Comparison of ENCODE assay signal across 8 mouse cellular contexts in genomic region chr10:127526681-127527080, GRCm38 (mm10). TPM values are rescaled to one million over a fixed set of nuclear protein-coding genes. Genes with fewer than 3 reads are reported as not detected.
DNase-seq lines count a peak whose midpoint lies in the region; ATAC-seq lines count a peak whose summit lies in the region.

No protein-coding gene starts in this region.

- H3K36me3 ChIP-seq in stomach, embryonic 14.5 days (ENCODE audit: control insufficient read depth, insufficient read depth, low read length) = no peaks in the 10 kb centered on the region

- DNase-seq in ovary, postnatal 36 days (ENCODE audit: low spot score) = peak; percentile 73
- DNase-seq in ovary, postnatal 14 days (ENCODE audit: low spot score) = no peak
- DNase-seq in cerebellum, postnatal 10 days = peak; percentile 84 to 88
- peak; percentile 56 for DNase-seq in gastrocnemius, postnatal 25 days
- DNase-seq in kidney, adult 9 months = peak; percentile 70
- peak; percentile 75 for DNase-seq in lung, postnatal 10 days
- no peak for DNase-seq in urinary bladder, adult 18-20 months (ENCODE audit: low spot score in 2 of 2)

- peak overlapping the region; percentile 15 for H3K4me2 ChIP-seq in stomach, embryonic 14.5 days (replicated peaks; ENCODE audit: low read depth, low read length)

- H3K4me3 ChIP-seq in stomach, embryonic 14.5 days (ENCODE audit: low read depth, low read length) = peak overlapping the region; percentile 10; the same call in 1 of the 2 replicates

- H3K27ac ChIP-seq in stomach, embryonic 14.5 days (ENCODE audit: low read length) = no peak overlapping the region

- ATAC-seq in stomach, embryonic 14.5 days (ENCODE audit: insufficient number of reproducible peaks, insufficient read depth, low FRiP score, low read depth) = 0 out of 2 replicates have a peak, but pooled peaks have one; percentile 16

- no peaks in the 10 kb centered on the region for H3K9me3 ChIP-seq in stomach, embryonic 14.5 days (ENCODE audit: control insufficient read depth, low read depth, low read length)

- H3K4me1 ChIP-seq in stomach, embryonic 14.5 days (ENCODE audit: control insufficient read depth, insufficient read depth, low read length) = peaks cover 8% of the 10 kb centered on the region

- peaks cover 72% of the 10 kb centered on the region for H3K27me3 ChIP-seq in stomach, embryonic 14.5 days (ENCODE audit: control insufficient read depth, insufficient read depth, low read length)

- WGBS in stomach, embryonic 14.5 days = under 1% methylated on average over 26 of the region's 26 CpGs

- H3K9ac ChIP-seq in stomach, embryonic 14.5 days (replicated peaks; ENCODE audit: low read depth, low read length) = no peak overlapping the region

RNA-seq across cellular contexts. Expression of gene Shmt2, which starts 4.4 kb away (rescaled TPM):
- 10 to 100 TPM; 24.9 to 26.6 TPM for total RNA-seq in gastrocnemius, postnatal 25 days (2021)
- polyA plus RNA-seq in stomach, embryonic 14.5 days (2014; fragmentation: Nextera tagmentation; extraction: Ambion mirVana) = 107 and 121 TPM in 2 replicates

RNA-seq across cellular contexts. Expression of gene Nxph4, which starts 7.7 kb away (rescaled TPM):
- under 1 TPM; 0.26 to 0.32 TPM for total RNA-seq in gastrocnemius, postnatal 25 days (2021)
- polyA plus RNA-seq in stomach, embryonic 14.5 days (2014; fragmentation: Nextera tagmentation; extraction: Ambion mirVana) = 3.8 and 4.8 TPM in 2 replicates

RNA-seq across cellular contexts. Expression of gene Ndufa4l2, which starts 11.9 kb away (rescaled TPM):
- total RNA-seq in gastrocnemius, postnatal 25 days (2021) = 10 to 100 TPM; 11.4 to 15.1 TPM
- 81.3 and 84.3 TPM in 2 replicates for polyA plus RNA-seq in stomach, embryonic 14.5 days (2014; fragmentation: Nextera tagmentation; extraction: Ambion mirVana)

RNA-seq across cellular contexts. Expression of gene Stac3, which starts 25.2 kb away (rescaled TPM):
- total RNA-seq in gastrocnemius, postnatal 25 days (2021) = 100 to 1,000 TPM; 308 to 367 TPM
- polyA plus RNA-seq in stomach, embryonic 14.5 days (2014; fragmentation: Nextera tagmentation; extraction: Ambion mirVana) = 0.32 and 0.48 TPM in 2 replicates

Comparison
In these comparisons a context has a peak if more than half of its experiments do, and no peak if none do; other contexts are left out.
1. DNase-seq: peak in ovary, postnatal 36 days (single experiment), cerebellum, postnatal 10 days (2 of 2), gastrocnemius, postnatal 25 days (single experiment), kidney, adult 9 months (single experiment) and lung, postnatal 10 days (single experiment); none in ovary, postnatal 14 days (single experiment) and urinary bladder, adult 18-20 months (0 of 2).